Mouse (Mus musculus): ENCODE measurements around the gene Cenps. TPM values are rescaled to one million over a fixed set of nuclear protein-coding genes. Genes with fewer than 3 reads are reported as not detected.

Cenps gene
- polyA plus RNA-seq, 1 experiment from 2014 or later = 49.5 TPM

DNA sequence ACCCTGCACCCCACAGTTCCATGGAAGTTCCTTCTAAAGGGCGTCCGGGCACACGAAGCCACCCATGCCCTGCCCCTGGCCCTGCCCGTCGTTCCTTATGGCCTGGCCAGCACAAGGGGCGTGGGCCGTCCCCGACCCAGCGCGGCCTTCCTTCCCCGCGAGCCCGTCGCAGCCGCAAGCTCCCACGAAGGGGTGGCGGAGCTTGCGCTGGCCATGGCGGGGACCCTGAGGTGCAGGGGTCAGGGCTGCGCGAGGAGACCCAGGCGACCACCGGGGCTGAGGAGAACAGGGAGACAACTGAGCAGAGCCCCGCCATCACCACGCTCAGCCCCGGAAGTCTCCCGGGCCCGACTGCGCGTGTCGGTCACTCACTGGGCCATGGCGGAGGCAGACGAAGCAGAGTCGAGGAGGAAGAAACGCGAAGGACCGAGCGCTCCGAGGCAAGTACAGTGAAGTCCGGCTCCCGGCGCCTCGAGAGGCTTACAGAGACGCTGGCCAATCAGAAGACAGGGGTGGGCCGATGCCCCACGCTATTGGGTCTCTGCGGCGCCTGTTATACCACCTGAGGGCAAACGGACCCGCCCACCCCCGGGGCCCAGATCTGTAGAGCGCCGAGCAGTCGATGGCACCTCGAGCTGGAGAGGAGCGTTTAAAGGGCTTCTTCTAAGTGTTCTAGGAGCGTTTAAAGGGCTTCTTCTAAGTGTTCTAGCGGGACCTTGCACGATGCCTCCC lies 29.0 kb upstream of the Cenps start, which contains the start of gene Pgd:
TSS of gene Pgd (minus strand) at position 557 of the 732 bp plus-strand sequence.
- no peaks in the 10 kb centered on the region; the same call in 1 of the 2 replicates for H3K36me3 ChIP-seq (ENCODE audit: control insufficient read depth, insufficient read depth, low read length)
- no peak within 1 kb of the TSS; the same call in 1 of the 2 replicates for H3K27ac ChIP-seq (ENCODE audit: low read depth, low read length)
- DNase-seq (ENCODE audit: low spot score) (peak; percentile 98), ATAC-seq (replicated peaks; ENCODE audit: low FRiP score) (peak; percentile 100)
- peak within 1 kb of the TSS; percentile 92 for H3K4me2 ChIP-seq (ENCODE audit: low read depth, low read length, severe bottlenecking)
- under 1% methylated on average over 59 of the region's 59 CpGs for WGBS
- no peaks in the 10 kb centered on the region; the same call in 1 of the 2 replicates for H3K4me1 ChIP-seq (replicated peaks; ENCODE audit: control insufficient read depth, insufficient read depth, low read length)
- no peaks in the 10 kb centered on the region for H3K9me3 ChIP-seq (ENCODE audit: control insufficient read depth, low read length)
- H3K9ac ChIP-seq (ENCODE audit: low read length) = peak within 1 kb of the TSS; percentile 68
- H3K4me3 ChIP-seq (ENCODE audit: low read depth, low read length) = peak within 1 kb of the TSS; percentile 52
- no peaks in the 10 kb centered on the region for H3K27me3 ChIP-seq (ENCODE audit: control insufficient read depth, insufficient read depth, low read length)

DNA sequence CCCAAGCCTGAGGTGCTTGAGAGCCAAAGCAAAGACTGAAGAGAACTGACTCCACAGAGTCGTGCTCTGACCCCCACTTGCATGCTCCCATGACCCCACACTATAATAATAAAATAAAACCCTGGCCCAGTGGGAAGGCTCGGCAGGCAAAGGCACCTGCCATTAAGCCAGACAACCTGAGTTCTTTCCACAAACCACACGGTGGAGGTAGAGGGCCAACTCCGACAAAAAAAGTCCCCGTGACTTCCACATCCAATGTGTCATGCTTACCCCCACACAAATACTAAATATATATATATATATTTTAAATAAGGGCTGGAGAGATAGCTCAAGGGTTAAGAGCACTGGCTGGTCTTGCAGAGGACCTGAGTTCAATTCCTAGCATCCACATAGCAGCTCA lies 26.7 kb upstream of the Cenps start:
- WGBS = 73% methylated on average over 5 of the region's 5 CpGs
- ATAC-seq (replicated peaks; ENCODE audit: low FRiP score) (no peak), DNase-seq (ENCODE audit: low spot score) (no peak)
- H3K27ac ChIP-seq (ENCODE audit: low read depth, low read length) = no peak overlapping the region
- H3K4me1 ChIP-seq (replicated peaks; ENCODE audit: control insufficient read depth, insufficient read depth, low read length) = no peaks in the 10 kb centered on the region; the same call in 1 of the 2 replicates
- H3K9ac ChIP-seq (ENCODE audit: low read length) = no peak overlapping the region
- no peaks in the 10 kb centered on the region for H3K9me3 ChIP-seq (ENCODE audit: control insufficient read depth, low read length)
- peaks cover 6% of the 10 kb centered on the region for H3K36me3 ChIP-seq (ENCODE audit: control insufficient read depth, insufficient read depth, low read length)
- no peak overlapping the region for H3K4me3 ChIP-seq (ENCODE audit: low read depth, low read length)
- H3K4me2 ChIP-seq (ENCODE audit: low read depth, low read length, severe bottlenecking) = no peak overlapping the region
- no peaks in the 10 kb centered on the region for H3K27me3 ChIP-seq (ENCODE audit: control insufficient read depth, insufficient read depth, low read length)

DNA sequence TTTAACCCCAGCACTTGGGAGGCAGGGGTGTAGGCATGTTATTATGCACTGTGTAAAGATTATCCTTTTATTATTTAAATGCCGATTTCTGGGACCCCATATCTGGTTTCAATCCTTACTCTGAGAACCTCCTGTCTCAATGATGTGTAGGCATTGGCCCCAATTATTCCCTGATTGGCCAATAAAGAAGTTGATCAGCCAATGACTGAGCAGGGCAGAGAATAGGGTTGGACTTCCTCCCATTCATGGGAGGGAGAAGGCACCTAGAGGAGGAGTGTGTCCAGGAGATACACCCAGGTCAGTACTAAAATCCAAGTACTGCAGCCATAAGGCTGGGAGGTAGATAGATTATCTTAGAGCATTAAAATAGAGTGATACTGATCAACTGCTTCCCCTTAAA lies 25.8 kb upstream of the Cenps start:
- H3K9ac ChIP-seq (ENCODE audit: low read length) = no peak overlapping the region
- H3K9me3 ChIP-seq (ENCODE audit: control insufficient read depth, low read length) = no peaks in the 10 kb centered on the region
- H3K36me3 ChIP-seq (ENCODE audit: control insufficient read depth, insufficient read depth, low read length) = peaks cover 6% of the 10 kb centered on the region
- DNase-seq (ENCODE audit: low spot score) (no peak), ATAC-seq (replicated peaks; ENCODE audit: low FRiP score) (no peak)
- H3K4me3 ChIP-seq (ENCODE audit: low read depth, low read length) = no peak overlapping the region
- no peaks in the 10 kb centered on the region for H3K27me3 ChIP-seq (ENCODE audit: control insufficient read depth, insufficient read depth, low read length)
- 86% methylated on average over 1 of the region's 1 CpGs for WGBS
- no peak overlapping the region for H3K4me2 ChIP-seq (ENCODE audit: low read depth, low read length, severe bottlenecking)
- no peak overlapping the region for H3K27ac ChIP-seq (ENCODE audit: low read depth, low read length)
- no peaks in the 10 kb centered on the region; the same call in 1 of the 2 replicates for H3K4me1 ChIP-seq (replicated peaks; ENCODE audit: control insufficient read depth, insufficient read depth, low read length)

DNA sequence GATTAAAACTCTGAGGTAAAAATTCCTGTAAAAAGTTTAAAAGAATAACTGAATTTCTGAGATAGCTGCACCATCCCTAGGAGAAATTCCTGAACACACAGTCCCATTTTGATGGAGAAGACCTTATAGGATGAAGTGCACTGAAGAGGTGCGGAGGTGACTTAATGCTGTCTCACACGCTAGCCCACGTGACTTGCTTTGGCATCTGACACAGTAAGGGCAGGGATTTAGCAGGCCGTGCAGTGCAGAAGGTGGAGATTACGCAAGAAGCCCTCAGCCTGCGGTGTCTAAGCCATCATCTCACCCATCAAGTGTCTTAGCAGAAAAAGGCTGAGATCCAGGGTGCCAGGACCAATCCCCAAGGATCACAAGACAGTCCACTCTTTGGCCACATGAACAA lies 23.7 kb upstream of the Cenps start:
- WGBS = 94% methylated on average over 6 of the region's 6 CpGs
- no peaks in the 10 kb centered on the region for H3K9me3 ChIP-seq (ENCODE audit: control insufficient read depth, low read length)
- H3K9ac ChIP-seq (ENCODE audit: low read length) = no peak overlapping the region
- no peak overlapping the region for H3K4me2 ChIP-seq (ENCODE audit: low read depth, low read length, severe bottlenecking)
- H3K36me3 ChIP-seq (ENCODE audit: control insufficient read depth, insufficient read depth, low read length) = peaks cover 6% of the 10 kb centered on the region
- no peak overlapping the region for H3K4me3 ChIP-seq (ENCODE audit: low read depth, low read length)
- ATAC-seq (replicated peaks; ENCODE audit: low FRiP score) = no peak
- no peak overlapping the region for H3K27ac ChIP-seq (ENCODE audit: low read depth, low read length)
- no peaks in the 10 kb centered on the region; the same call in 1 of the 2 replicates for H3K4me1 ChIP-seq (replicated peaks; ENCODE audit: control insufficient read depth, insufficient read depth, low read length)
- DNase-seq (ENCODE audit: low spot score) = no peak
- H3K27me3 ChIP-seq (ENCODE audit: control insufficient read depth, insufficient read depth, low read length) = no peaks in the 10 kb centered on the region

DNA sequence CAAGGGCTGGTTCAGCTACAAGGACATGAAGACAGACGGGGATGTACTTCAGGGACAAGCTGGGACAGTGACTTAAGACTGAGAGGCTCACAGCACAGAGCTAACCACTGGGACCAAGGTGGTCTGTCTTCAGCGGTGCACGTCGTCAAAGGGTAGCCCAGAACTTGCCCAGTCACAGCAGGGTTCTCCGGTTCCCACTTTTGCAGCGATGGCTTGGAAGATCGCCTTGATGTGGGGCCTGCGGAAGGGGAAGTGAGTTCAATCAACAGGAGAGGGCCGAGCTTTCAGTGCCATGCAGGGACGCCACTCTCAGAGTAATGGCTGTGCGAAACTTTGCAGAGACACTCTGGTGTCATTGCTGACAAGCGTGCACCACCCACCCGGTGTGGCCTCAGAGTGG lies 22.5 kb upstream of the Cenps start:
- DNase-seq (ENCODE audit: low spot score) (no peak), ATAC-seq (replicated peaks; ENCODE audit: low FRiP score) (no peak)
- no peak overlapping the region for H3K4me2 ChIP-seq (ENCODE audit: low read depth, low read length, severe bottlenecking)
- H3K27me3 ChIP-seq (ENCODE audit: control insufficient read depth, insufficient read depth, low read length) = no peaks in the 10 kb centered on the region
- no peak overlapping the region for H3K9ac ChIP-seq (ENCODE audit: low read length)
- no peaks in the 10 kb centered on the region for H3K4me1 ChIP-seq (replicated peaks; ENCODE audit: control insufficient read depth, insufficient read depth, low read length)
- H3K27ac ChIP-seq (ENCODE audit: low read depth, low read length) = no peak overlapping the region
- H3K4me3 ChIP-seq (ENCODE audit: low read depth, low read length) = no peak overlapping the region
- H3K36me3 ChIP-seq (ENCODE audit: control insufficient read depth, insufficient read depth, low read length) = peaks cover 17% of the 10 kb centered on the region
- no peaks in the 10 kb centered on the region for H3K9me3 ChIP-seq (ENCODE audit: control insufficient read depth, low read length)
- WGBS = 93% methylated on average over 13 of the region's 13 CpGs

DNA sequence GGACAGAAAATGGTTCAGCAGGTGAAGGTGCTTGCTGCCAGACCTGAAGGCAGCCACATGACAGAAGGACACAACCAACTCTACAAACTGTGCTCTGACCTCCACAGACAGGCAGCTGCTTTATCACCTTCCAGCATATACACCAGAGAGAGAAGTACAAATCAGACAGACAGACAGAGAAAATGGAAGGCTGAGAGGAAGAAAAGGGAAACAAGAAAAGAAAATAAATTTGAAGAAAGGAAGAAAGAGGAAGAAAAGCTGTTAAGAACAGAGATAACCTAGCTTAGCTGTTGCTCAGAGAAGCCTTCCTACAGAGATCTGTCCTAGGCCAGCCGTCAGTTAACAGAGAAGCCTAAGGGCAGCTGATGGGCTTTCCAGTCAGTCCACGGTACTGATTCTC lies 21.8 kb upstream of the Cenps start:
- DNase-seq (ENCODE audit: low spot score) (no peak), ATAC-seq (replicated peaks; ENCODE audit: low FRiP score) (no peak)
- peaks cover 20% of the 10 kb centered on the region for H3K36me3 ChIP-seq (ENCODE audit: control insufficient read depth, insufficient read depth, low read length)
- no peaks in the 10 kb centered on the region for H3K4me1 ChIP-seq (replicated peaks; ENCODE audit: control insufficient read depth, insufficient read depth, low read length)
- WGBS = 90% methylated on average over 2 of the region's 2 CpGs
- H3K9me3 ChIP-seq (ENCODE audit: control insufficient read depth, low read length) = no peaks in the 10 kb centered on the region
- H3K9ac ChIP-seq (ENCODE audit: low read length) = no peak overlapping the region
- no peak overlapping the region for H3K4me2 ChIP-seq (ENCODE audit: low read depth, low read length, severe bottlenecking)
- no peak overlapping the region for H3K27ac ChIP-seq (ENCODE audit: low read depth, low read length)
- no peaks in the 10 kb centered on the region for H3K27me3 ChIP-seq (ENCODE audit: control insufficient read depth, insufficient read depth, low read length)
- H3K4me3 ChIP-seq (ENCODE audit: low read depth, low read length) = no peak overlapping the region

DNA sequence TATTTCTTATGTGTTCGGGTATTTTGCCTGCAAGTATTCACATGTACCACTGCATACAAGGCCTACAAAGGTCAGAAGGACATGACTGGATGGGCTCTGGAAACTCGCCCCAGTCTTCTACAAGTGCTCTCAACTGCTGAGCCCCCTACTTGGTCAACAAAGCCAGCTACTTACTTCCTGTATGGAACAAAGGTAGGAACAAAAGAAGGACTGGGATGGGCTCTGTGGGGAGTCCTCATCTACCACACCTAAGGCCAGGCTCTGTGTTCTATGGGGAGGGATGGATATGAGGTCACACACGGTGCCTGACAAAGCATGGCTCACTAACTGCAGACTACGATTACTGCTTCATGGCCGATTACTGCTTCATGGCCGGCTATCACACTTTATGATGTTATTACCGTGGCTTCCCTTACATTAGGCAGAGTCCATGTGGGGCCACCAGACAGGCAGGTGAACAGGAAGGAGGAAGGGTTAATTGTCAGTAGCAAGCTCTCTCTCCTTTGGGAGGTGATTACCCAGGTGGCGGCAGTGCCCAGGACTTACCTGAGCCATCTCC lies 20.1 kb upstream of the Cenps start:
- no peak overlapping the region for H3K9ac ChIP-seq (ENCODE audit: low read length)
- no peak for DNase-seq (ENCODE audit: low spot score)
- no peak overlapping the region for H3K4me3 ChIP-seq (ENCODE audit: low read depth, low read length)
- WGBS = 94% methylated on average over 8 of the region's 8 CpGs
- H3K36me3 ChIP-seq (ENCODE audit: control insufficient read depth, insufficient read depth, low read length) = peaks cover 24% of the 10 kb centered on the region
- no peak for ATAC-seq (replicated peaks; ENCODE audit: low FRiP score)
- H3K4me1 ChIP-seq (replicated peaks; ENCODE audit: control insufficient read depth, insufficient read depth, low read length) = no peaks in the 10 kb centered on the region
- no peaks in the 10 kb centered on the region for H3K27me3 ChIP-seq (ENCODE audit: control insufficient read depth, insufficient read depth, low read length)
- no peak overlapping the region for H3K27ac ChIP-seq (ENCODE audit: low read depth, low read length)
- H3K4me2 ChIP-seq (ENCODE audit: low read depth, low read length, severe bottlenecking) = no peak overlapping the region
- H3K9me3 ChIP-seq (ENCODE audit: control insufficient read depth, low read length) = no peaks in the 10 kb centered on the region

DNA sequence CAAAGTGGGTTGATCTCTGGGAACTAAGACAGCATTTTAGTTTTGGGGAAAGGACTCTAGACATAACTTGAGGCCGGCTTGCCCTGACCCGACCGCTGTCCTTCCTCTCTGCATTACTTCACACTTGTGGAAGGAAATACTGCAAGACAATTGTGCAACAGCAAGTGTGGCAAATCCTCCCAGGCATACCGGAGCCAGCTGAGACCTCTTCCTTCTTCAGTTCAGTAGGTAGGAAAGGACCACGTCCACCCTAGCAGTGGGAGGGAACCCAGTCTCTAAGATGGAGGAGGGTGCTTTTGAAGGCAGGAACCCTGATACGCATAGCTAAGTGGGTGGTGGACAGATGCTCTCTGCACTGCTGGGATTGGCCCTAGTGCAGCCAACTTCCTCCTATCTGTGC lies 18.3 kb upstream of the Cenps start:
- peaks cover 33% of the 10 kb centered on the region for H3K36me3 ChIP-seq (ENCODE audit: control insufficient read depth, insufficient read depth, low read length)
- H3K4me1 ChIP-seq (replicated peaks; ENCODE audit: control insufficient read depth, insufficient read depth, low read length) = no peaks in the 10 kb centered on the region
- H3K9ac ChIP-seq (ENCODE audit: low read length) = no peak overlapping the region
- no peak overlapping the region for H3K4me3 ChIP-seq (ENCODE audit: low read depth, low read length)
- no peaks in the 10 kb centered on the region for H3K27me3 ChIP-seq (ENCODE audit: control insufficient read depth, insufficient read depth, low read length)
- no peak overlapping the region for H3K4me2 ChIP-seq (ENCODE audit: low read depth, low read length, severe bottlenecking)
- H3K9me3 ChIP-seq (ENCODE audit: control insufficient read depth, low read length) = no peaks in the 10 kb centered on the region
- 95% methylated on average over 6 of the region's 6 CpGs for WGBS
- no peak for ATAC-seq (replicated peaks; ENCODE audit: low FRiP score)
- H3K27ac ChIP-seq (ENCODE audit: low read depth, low read length) = no peak overlapping the region
- DNase-seq (ENCODE audit: low spot score) = no peak

DNA sequence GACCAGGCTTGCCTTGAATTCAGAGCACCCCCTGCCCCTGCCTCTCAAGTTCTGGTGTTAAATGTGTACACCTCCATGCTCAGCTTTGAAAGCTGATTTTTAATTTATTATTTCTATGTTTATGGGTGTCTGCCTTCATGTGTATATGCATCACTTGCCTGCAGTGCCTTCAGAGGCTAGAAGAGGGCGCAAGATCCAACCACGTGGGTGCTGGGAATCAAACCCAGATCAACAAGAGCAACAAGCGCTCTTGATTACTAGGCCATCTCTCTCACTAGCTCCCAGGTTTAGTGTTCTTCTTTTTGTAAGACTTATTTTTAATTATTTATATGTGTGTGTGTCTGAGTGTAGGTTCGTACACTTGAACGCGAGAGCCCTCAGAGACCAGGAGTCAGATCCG lies 17.4 kb upstream of the Cenps start:
- Histone ChIP-seq H3K4me1 (replicated peaks; ENCODE audit: control insufficient read depth, insufficient read depth, low read length) (no peaks in the 10 kb centered on the region), H3K27ac (ENCODE audit: low read depth, low read length) (no peak overlapping the region), H3K36me3 (ENCODE audit: control insufficient read depth, insufficient read depth, low read length) (peaks cover 37% of the 10 kb centered on the region), H3K27me3 (ENCODE audit: control insufficient read depth, insufficient read depth, low read length) (no peaks in the 10 kb centered on the region), H3K4me2 (ENCODE audit: low read depth, low read length, severe bottlenecking) (no peak overlapping the region), H3K9ac (ENCODE audit: low read length) (no peak overlapping the region), H3K4me3 (ENCODE audit: low read depth, low read length) (no peak overlapping the region), H3K9me3 (ENCODE audit: control insufficient read depth, low read length) (no peaks in the 10 kb centered on the region)
- ATAC-seq (replicated peaks; ENCODE audit: low FRiP score) (no peak), DNase-seq (ENCODE audit: low spot score) (no peak)
- WGBS = 96% methylated on average over 7 of the region's 7 CpGs
